Mouse (Mus musculus): Measurements from ENCODE around the gene Rpp25l. TPM values are rescaled to one million over a fixed set of nuclear protein-coding genes. Genes with fewer than 3 reads are reported as not detected.
"Not testable (repeated sequence)": the region's sequence is repeated elsewhere in the genome, so short reads cannot be mapped to it uniquely, and the experiment has no call there.

Rpp25l gene
- polyA plus RNA-seq, 1 experiment from 2014 or later: 59.1 TPM

- H3K27ac ChIP-seq; H3K9me3 ChIP-seq; H3K36me3 ChIP-seq (replicated peaks); H3K4me3 ChIP-seq; H3K27me3 ChIP-seq (replicated peaks); H3K9ac ChIP-seq; H3K4me2 ChIP-seq: not testable (repeated sequence)
- peaks cover 21% of the 10 kb centered on the region for H3K4me1 ChIP-seq
- 0 out of 2 replicates have a peak, but pooled peaks have one; percentile 18 for ATAC-seq (replicated peaks)
- WGBS: 9% methylated on average over 10 of the region's 10 CpGs
These were observed 27.3 kb downstream of the Rpp25l start for GRCm38 (mm10) chr4:41685882-41686492.

GRCm38 (mm10) chr4:41684931-41685453 is 28.3 kb downstream of the Rpp25l start:
- H3K4me3 ChIP-seq; H3K27me3 ChIP-seq (replicated peaks); ATAC-seq (replicated peaks); H3K27ac ChIP-seq; H3K9ac ChIP-seq; H3K9me3 ChIP-seq; H3K36me3 ChIP-seq (replicated peaks): not testable (repeated sequence)
- Histone ChIP-seq H3K4me1 (peaks cover 23% of the 10 kb centered on the region), H3K4me2 (peak overlapping the region; percentile 39; the same call in 1 of the 2 replicates)
- 2% methylated on average over 11 of the region's 14 CpGs for WGBS

GRCm38 (mm10) chr4:41684131-41684930 is 29.0 kb downstream of the Rpp25l start:
- H3K27ac ChIP-seq: peak overlapping the region; percentile 62
- WGBS: 5% methylated on average over 20 of the region's 27 CpGs

GRCm38 (mm10) chr4:41683303-41683702 is 30.0 kb downstream of the Rpp25l start:
- H3K27me3 ChIP-seq (replicated peaks); H3K27ac ChIP-seq; H3K36me3 ChIP-seq (replicated peaks); H3K9ac ChIP-seq; H3K9me3 ChIP-seq: not testable (repeated sequence)
- peak; percentile 25 for ATAC-seq (replicated peaks)
- peak overlapping the region; percentile 24; the same call in 1 of the 2 replicates for H3K4me3 ChIP-seq
- WGBS: 0% methylated on average over 5 of the region's 27 CpGs
- peaks cover 29% of the 10 kb centered on the region for H3K4me1 ChIP-seq
- peak overlapping the region; percentile 45 for H3K4me2 ChIP-seq

More at GRCm38 (mm10) chr4:41684131-41684930, 29.0 kb downstream of the Rpp25l start:
- ATAC-seq (replicated peaks): peak; percentile 48
- H3K27me3 ChIP-seq (replicated peaks); H3K9ac ChIP-seq; H3K9me3 ChIP-seq; H3K36me3 ChIP-seq (replicated peaks): not testable (repeated sequence)
- Histone ChIP-seq H3K4me1 (peaks cover 29% of the 10 kb centered on the region), H3K4me3 (peak overlapping the region; percentile 11; the same call in 1 of the 2 replicates), H3K4me2 (peak overlapping the region; percentile 39)

GRCm38 (mm10) chr4:41682789-41683188 is 30.5 kb downstream of the Rpp25l start:
- Histone ChIP-seq H3K4me3 (no peak overlapping the region), H3K36me3 (replicated peaks) (no peaks in the 10 kb centered on the region), H3K4me2 (peak overlapping the region; percentile 45), H3K9me3 (no peaks in the 10 kb centered on the region), H3K27me3 (replicated peaks) (no peaks in the 10 kb centered on the region), H3K4me1 (peaks cover 33% of the 10 kb centered on the region), H3K27ac (peak overlapping the region; percentile 21; the same call in 1 of the 2 replicates), H3K9ac (0 out of 2 replicates have a peak overlapping the region, but pooled peaks have one; percentile 22)
- 0 out of 2 replicates have a peak, but pooled peaks have one; percentile 5 for ATAC-seq (replicated peaks)
- 32% methylated on average over 6 of the region's 6 CpGs for WGBS

GRCm38 (mm10) chr4:41681947-41682346 is 31.4 kb downstream of the Rpp25l start:
- Histone ChIP-seq H3K36me3 (replicated peaks) (no peaks in the 10 kb centered on the region), H3K4me3 (no peak overlapping the region), H3K9me3 (no peaks in the 10 kb centered on the region), H3K27ac (no peak overlapping the region), H3K4me1 (peaks cover 41% of the 10 kb centered on the region), H3K4me2 (no peak overlapping the region), H3K27me3 (replicated peaks) (no peaks in the 10 kb centered on the region), H3K9ac (no peak overlapping the region)
- ATAC-seq (replicated peaks): no peak
- 65% methylated on average over 10 of the region's 10 CpGs for WGBS

GRCm38 (mm10) chr4:41681176-41681575 is 32.2 kb downstream of the Rpp25l start:
- no peak for ATAC-seq (replicated peaks)
- Histone ChIP-seq H3K4me1 (peaks cover 49% of the 10 kb centered on the region), H3K9ac (no peak overlapping the region), H3K27me3 (replicated peaks) (no peaks in the 10 kb centered on the region), H3K4me2 (no peak overlapping the region), H3K9me3 (no peaks in the 10 kb centered on the region), H3K4me3 (no peak overlapping the region), H3K27ac (0 out of 2 replicates have a peak overlapping the region, but pooled peaks have one; percentile 34), H3K36me3 (replicated peaks) (no peaks in the 10 kb centered on the region)
- 68% methylated on average over 4 of the region's 4 CpGs for WGBS

GRCm38 (mm10) chr4:41679291-41679690 is 34.0 kb downstream of the Rpp25l start:
- Histone ChIP-seq H3K4me2 (no peak overlapping the region), H3K9ac (no peak overlapping the region), H3K27me3 (replicated peaks) (no peaks in the 10 kb centered on the region), H3K9me3 (no peaks in the 10 kb centered on the region), H3K27ac (no peak overlapping the region), H3K36me3 (replicated peaks) (no peaks in the 10 kb centered on the region), H3K4me3 (no peak overlapping the region), H3K4me1 (peaks cover 62% of the 10 kb centered on the region)
- WGBS: no CpG with 5 or more reads among the region's 2 CpGs
- ATAC-seq (replicated peaks): peak; percentile 28; the same call in 1 of the 2 replicates

- H3K27me3 ChIP-seq (replicated peaks): no peaks in the 10 kb centered on the region
- WGBS: 68% methylated on average over 6 of the region's 6 CpGs
- H3K4me1 ChIP-seq: peaks cover 59% of the 10 kb centered on the region
- no peak overlapping the region for H3K9ac ChIP-seq
- H3K4me2 ChIP-seq: no peak overlapping the region
- H3K27ac ChIP-seq: no peak overlapping the region
- no peaks in the 10 kb centered on the region for H3K9me3 ChIP-seq
- no peaks in the 10 kb centered on the region for H3K36me3 ChIP-seq (replicated peaks)
- no peak for ATAC-seq (replicated peaks)
- H3K4me3 ChIP-seq: no peak overlapping the region
These were observed 34.5 kb downstream of the Rpp25l start for GRCm38 (mm10) chr4:41678863-41679262.

- peaks cover 67% of the 10 kb centered on the region for H3K4me1 ChIP-seq
- H3K27me3 ChIP-seq (replicated peaks): no peaks in the 10 kb centered on the region
- no peak overlapping the region; the same call in 1 of the 2 replicates for H3K4me2 ChIP-seq
- H3K27ac ChIP-seq: peak overlapping the region; percentile 39; the same call in 1 of the 2 replicates
- no peaks in the 10 kb centered on the region for H3K36me3 ChIP-seq (replicated peaks)
- no peak overlapping the region for H3K4me3 ChIP-seq
- WGBS: 47% methylated on average over 13 of the region's 13 CpGs
- no peak overlapping the region; the same call in 1 of the 2 replicates for H3K9ac ChIP-seq
- H3K9me3 ChIP-seq: no peaks in the 10 kb centered on the region
- ATAC-seq (replicated peaks): peak; percentile 40; the same call in 1 of the 2 replicates
These were observed 36.2 kb downstream of the Rpp25l start for GRCm38 (mm10) chr4:41677006-41677629.

- H3K27me3 ChIP-seq (replicated peaks): no peaks in the 10 kb centered on the region
- peaks cover 70% of the 10 kb centered on the region for H3K4me1 ChIP-seq
- 63% methylated on average over 17 of the region's 17 CpGs for WGBS
- peak overlapping the region; percentile 39 for H3K27ac ChIP-seq
- ATAC-seq (replicated peaks): no peak
- H3K36me3 ChIP-seq (replicated peaks): no peaks in the 10 kb centered on the region
- no peak overlapping the region for H3K4me3 ChIP-seq
- H3K4me2 ChIP-seq: no peak overlapping the region
- no peaks in the 10 kb centered on the region for H3K9me3 ChIP-seq
- H3K9ac ChIP-seq: peak overlapping the region; percentile 5; the same call in 1 of the 2 replicates
These were observed 36.9 kb downstream of the Rpp25l start for GRCm38 (mm10) chr4:41676248-41677005.

Measured in midbrain, embryonic 15.5 days (tissue).